Mouse (Mus musculus) neutrophil, adult 83 days (primary cell): ENCODE results near the gene Il18. TPM values are rescaled to one million over a fixed set of nuclear protein-coding genes. Genes with fewer than 3 reads are reported as not detected.

Experiments used
- total RNA-seq, 2 experiments: library from RNA; stranded (reverse); gene quantifications; one replicate each; pipeline ENCODE4 v1.2.4; 2023

The Il18 gene
- 1 to 10 TPM; 4.3 to 5.3 TPM for total RNA-seq

GRCm38 (mm10) chr9:50554241-50555093, at the start of gene Il18:
Il18 (plus strand) TSS chr9:50554827.

GRCm38 (mm10) chr9:50528293-50528892, 26.2 kb upstream of the Il18 start, which contains the start of gene Pts:
Pts (minus strand) TSS chr9:50528724.

GRCm38 (mm10) chr9:50555094-50555446, 443 bp downstream of the Il18 start, which contains the start of gene Bco2:
Bco2 (minus strand) TSS chr9:50555181.

GRCm38 (mm10) chr9:50561145-50561917, 6.7 kb downstream of the Il18 start, which contains the start of gene Tex12:
Tex12 (minus strand) TSS chr9:50561325.

GRCm38 (mm10) chr9:50603189-50603997, 48.8 kb downstream of the Il18 start, which contains the start of the genes Sdhd and Timm8b:
Sdhd (minus strand) TSS chr9:50603812.
Timm8b (plus strand) TSS chr9:50603910.

GRCm38 (mm10) chr9:50616766-50617603, 62.4 kb downstream of the Il18 start, which contains the start of the genes Pih1d2 and Nkapd1:
Pih1d2 (plus strand) TSS chr9:50617321.
Nkapd1 (minus strand) TSS chr9:50617464.

Other genes starting within 250 kb of the Il18 start
- 100 to 1,000 TPM; 841 to 845 TPM for gene Rpl10-ps3, start 209.9 kb upstream of the Il18 start, total RNA-seq
- gene Plet1, start 60.3 kb upstream of the Il18 start, total RNA-seq: not detected
- gene Pts, start 26.1 kb upstream of the Il18 start, total RNA-seq: 10 to 100 TPM; 44.5 to 47.3 TPM
- gene Bco2, start 354 bp downstream of the Il18 start, total RNA-seq: 1 to 10 TPM in 1 of 2 experiments, under 1 TPM in 1; 0.99 to 1.1 TPM
- gene Tex12, start 6.5 kb downstream of the Il18 start, total RNA-seq: under 1 TPM in 1 of 2 experiments, not detected in 1; 0.39 TPM
- 10 to 100 TPM; 76.6 to 86.2 TPM for gene Sdhd, start 49.0 kb downstream of the Il18 start, total RNA-seq
- gene Timm8b, start 49.1 kb downstream of the Il18 start, total RNA-seq: 10 to 100 TPM; 48.7 to 53.5 TPM
- gene Pih1d2, start 62.5 kb downstream of the Il18 start, total RNA-seq: under 1 TPM; 0.42 to 0.90 TPM
- 10 to 100 TPM; 10.8 to 12.4 TPM for gene Nkapd1, start 62.6 kb downstream of the Il18 start, total RNA-seq
- 10 to 100 TPM; 18.8 to 21.4 TPM for gene Dlat, start 105.0 kb downstream of the Il18 start, total RNA-seq
- under 1 TPM in 1 of 2 experiments, not detected in 1; 0.11 TPM for gene Dixdc1, start 184.7 kb downstream of the Il18 start, total RNA-seq
- not detected for gene 2310030G06Rik, start 191.7 kb downstream of the Il18 start, total RNA-seq
- 1 to 10 TPM; 2.3 to 2.7 TPM for gene Cryab, start 196.5 kb downstream of the Il18 start, total RNA-seq
- not detected for gene Hspb2, start 197.5 kb downstream of the Il18 start, total RNA-seq
- gene Fdxacb1, start 213.4 kb downstream of the Il18 start, total RNA-seq: 1 to 10 TPM; 4.6 to 6.4 TPM
- 10 to 100 TPM; 11.2 to 13.2 TPM for gene Alg9, start 220.2 kb downstream of the Il18 start, total RNA-seq
- 10 to 100 TPM; 11.1 to 17.2 TPM for gene 1110032A03Rik, start 220.7 kb downstream of the Il18 start, total RNA-seq